Mouse (Mus musculus) megakaryocyte, embryonic 14.5 days (primary cell): ENCODE data around the gene Vwa3b. TPM values are rescaled to one million over a fixed set of nuclear protein-coding genes. Genes with fewer than 3 reads are reported as not detected.
"Not testable (repeated sequence)": the region's sequence is repeated elsewhere in the genome, so short reads cannot be mapped to it uniquely, and the experiment has no call there.

ENCODE experiments used
- H3K27me3 ChIP-seq: replicated peaks from 2 replicates; pipeline ENCODE3; 2012; ENCODE audit warnings: inconsistent platforms
- H3K36me3 ChIP-seq: replicated peaks from 2 replicates; pipeline ENCODE3; 2012; ENCODE audit warnings: low read length, inconsistent platforms, mixed read lengths
- H3K4me1 ChIP-seq: 2 replicates; pipeline ENCODE4 v1.6.1; 2012; ENCODE audit warnings: inconsistent platforms
- H3K4me3 ChIP-seq: replicated peaks from 2 replicates; pipeline ENCODE3; 2012; ENCODE audit warnings: moderate library complexity, mild to moderate bottlenecking, inconsistent platforms
- H3K9me3 ChIP-seq: 2 replicates; pipeline ENCODE4 v1.6.1; 2012; ENCODE audit warnings: inconsistent platforms
- FLI1 ChIP-seq: IDR thresholded peaks from 2 replicates; pipeline ENCODE4 v1.6.1; 2012; ENCODE audit warnings: low read length, inconsistent platforms, mixed read lengths
- GATA1 ChIP-seq: IDR thresholded peaks from 3 replicates; pipeline ENCODE4 v1.6.1; 2012; ENCODE audit warnings: mixed read lengths, low read length, inconsistent platforms, borderline replicate concordance
- polyA plus RNA-seq: library from polyadenylated mRNA; stranded (reverse); fragments of >175 nt; gene quantifications from 2 replicates; pipeline ENCODE4 v1.2.3, GENCODE M21; 2012; ENCODE audit warnings: low replicate concordance; ENCODE audit not compliant: insufficient read depth

Vwa3b gene
- polyA plus RNA-seq, 1 experiment: not detected

GRCm38 (mm10) chr1:36988561-36988960 is 37.8 kb upstream of the Vwa3b start:
- Histone ChIP-seq H3K4me1 (peaks cover 14% of the 10 kb centered on the region), H3K9me3 (no peaks in the 10 kb centered on the region), H3K4me3 (no peak overlapping the region), H3K27me3 (peaks cover 5% of the 10 kb centered on the region), H3K36me3 (no peaks in the 10 kb centered on the region)
- TF ChIP-seq FLI1 (no peak), GATA1 (no peak)

- no peaks in the 10 kb centered on the region for H3K9me3 ChIP-seq
- H3K4me1 ChIP-seq: peaks cover 39% of the 10 kb centered on the region
- no peak for TF ChIP-seq GATA1
- TF ChIP-seq FLI1: no peak
- H3K36me3 ChIP-seq: no peaks in the 10 kb centered on the region
- no peaks in the 10 kb centered on the region for H3K27me3 ChIP-seq
- no peak overlapping the region for H3K4me3 ChIP-seq
Measured at GRCm38 (mm10) chr1:36994296-36994695, 32.1 kb upstream of the Vwa3b start.

DNA sequence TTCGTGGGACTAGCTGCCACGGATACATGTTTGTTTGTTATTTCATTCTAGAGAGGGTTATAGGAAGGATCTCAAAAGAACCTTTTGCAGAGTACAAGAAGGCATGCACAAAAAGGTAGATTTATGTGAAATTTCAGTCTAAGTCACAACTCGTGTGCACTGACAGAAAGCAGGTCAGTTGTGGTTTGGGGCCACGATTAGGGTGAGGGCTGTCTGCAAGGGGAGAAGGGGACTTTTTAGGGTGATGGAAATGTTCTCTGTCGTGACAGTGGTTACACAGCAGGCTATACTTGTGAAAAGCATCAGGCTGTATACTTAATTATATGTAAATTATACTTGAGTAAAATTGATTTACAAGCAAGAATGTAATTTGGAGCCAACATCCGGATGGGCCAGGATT is 30.6 kb upstream of the Vwa3b start:
- TF ChIP-seq FLI1 (no peak), GATA1 (no peak)
- peaks cover 48% of the 10 kb centered on the region for H3K4me1 ChIP-seq

GRCm38 (mm10) chr1:36996561-36997213 is 29.7 kb upstream of the Vwa3b start:
- Histone ChIP-seq H3K4me3 (no peak overlapping the region), H3K4me1 (peaks cover 54% of the 10 kb centered on the region), H3K27me3 (no peaks in the 10 kb centered on the region), H3K36me3 (no peaks in the 10 kb centered on the region), H3K9me3 (no peaks in the 10 kb centered on the region)
- TF ChIP-seq FLI1 (no peak), GATA1 (no peak)

More for the DNA sequence above, 30.6 kb upstream of the Vwa3b start:
- no peaks in the 10 kb centered on the region for H3K36me3 ChIP-seq
- no peaks in the 10 kb centered on the region for H3K27me3 ChIP-seq
- H3K4me3 ChIP-seq: peak overlapping the region; percentile 40
- H3K9me3 ChIP-seq: no peaks in the 10 kb centered on the region

DNA sequence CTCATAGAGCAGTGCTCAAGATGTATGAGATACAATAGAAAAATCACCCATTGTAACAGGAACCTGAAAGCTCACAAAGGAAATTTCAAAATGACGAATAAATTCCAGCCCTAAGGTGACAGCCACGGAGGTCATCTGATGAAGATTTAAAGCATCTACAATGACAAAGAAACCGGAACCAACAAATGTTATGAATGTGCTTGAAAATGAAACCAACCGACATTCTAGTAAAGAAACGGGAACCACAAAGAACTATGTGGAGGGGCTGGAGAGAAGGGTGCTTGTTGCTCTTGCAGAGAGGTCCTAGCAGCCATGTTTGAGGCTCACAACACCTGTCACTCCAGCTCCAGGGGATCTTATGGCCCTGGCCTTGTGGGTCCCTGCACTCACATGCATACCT is 26.1 kb upstream of the Vwa3b start:
- no peaks in the 10 kb centered on the region for H3K36me3 ChIP-seq
- peaks cover 45% of the 10 kb centered on the region for H3K4me1 ChIP-seq
- no peaks in the 10 kb centered on the region for H3K9me3 ChIP-seq
- peak overlapping the region; percentile 86 for H3K4me3 ChIP-seq
- TF ChIP-seq FLI1: no peak
- TF ChIP-seq GATA1: no peak
- H3K27me3 ChIP-seq: no peaks in the 10 kb centered on the region

DNA sequence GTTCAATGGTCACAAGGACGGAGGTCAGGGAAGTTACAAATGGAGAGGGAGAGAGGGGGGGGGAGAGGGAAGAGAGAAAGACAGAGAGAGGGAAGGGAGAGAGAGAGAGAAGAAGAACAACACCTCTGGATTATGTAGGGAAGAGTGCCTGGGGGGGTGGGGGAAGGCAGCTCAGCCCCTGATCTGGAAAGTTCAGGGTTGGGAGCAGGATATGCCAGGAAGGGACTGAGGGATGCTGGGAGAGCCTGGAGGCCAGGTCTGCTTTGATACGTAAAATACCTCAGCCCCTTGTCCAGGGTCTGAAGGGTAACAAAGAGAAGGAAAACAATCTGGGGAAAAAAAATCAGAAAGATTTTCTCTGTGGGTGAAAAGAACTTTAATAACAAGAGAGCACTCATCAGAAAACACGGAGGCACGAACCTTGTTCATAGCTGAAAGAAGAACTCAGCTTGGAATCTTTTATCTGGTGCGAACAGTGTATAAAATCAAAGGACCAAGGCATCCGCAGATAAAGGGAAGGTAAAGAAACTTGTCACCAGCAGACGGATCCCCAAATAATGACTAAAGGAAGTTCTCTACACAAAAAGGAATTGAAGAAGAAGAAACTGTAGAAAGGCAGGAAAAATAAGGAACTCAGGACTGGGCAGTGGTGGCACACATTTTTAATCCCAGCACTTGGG is 24.6 kb upstream of the Vwa3b start:
- H3K4me1 ChIP-seq: peaks cover 30% of the 10 kb centered on the region
- H3K9me3 ChIP-seq: no peaks in the 10 kb centered on the region
- TF ChIP-seq FLI1 (no peak), GATA1 (no peak)
- H3K36me3 ChIP-seq: no peaks in the 10 kb centered on the region
- H3K27me3 ChIP-seq: no peaks in the 10 kb centered on the region
- no peak overlapping the region for H3K4me3 ChIP-seq

- no peaks in the 10 kb centered on the region for H3K36me3 ChIP-seq
- peaks cover 24% of the 10 kb centered on the region for H3K4me1 ChIP-seq
- no peaks in the 10 kb centered on the region for H3K27me3 ChIP-seq
- no peak for TF ChIP-seq FLI1
- TF ChIP-seq GATA1: no peak
- H3K9me3 ChIP-seq: no peaks in the 10 kb centered on the region
- H3K4me3 ChIP-seq: no peak overlapping the region
Measured at GRCm38 (mm10) chr1:37002316-37003008, 23.9 kb upstream of the Vwa3b start.

DNA sequence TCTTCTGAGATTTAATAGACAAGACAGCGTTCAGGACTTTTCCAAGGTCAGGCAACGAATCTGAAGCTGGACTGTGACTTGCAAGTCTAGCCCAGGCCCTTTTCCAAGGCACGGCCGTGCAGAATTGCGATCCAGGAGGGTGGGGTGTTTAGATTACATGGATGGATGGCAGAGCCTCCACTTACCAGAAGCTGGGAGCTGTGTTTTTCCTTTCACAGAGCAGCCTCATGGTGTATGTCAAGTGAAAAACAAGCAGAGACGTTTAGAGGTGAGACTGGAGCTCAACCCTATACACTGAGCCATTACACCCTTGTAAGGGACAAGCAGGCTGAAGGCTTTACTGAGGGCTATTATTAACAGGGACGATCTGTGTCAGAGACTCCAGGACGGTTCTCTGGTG is 21.9 kb upstream of the Vwa3b start:
- H3K36me3 ChIP-seq: no peaks in the 10 kb centered on the region
- TF ChIP-seq FLI1: no peak
- no peak for TF ChIP-seq GATA1
- H3K9me3 ChIP-seq: no peaks in the 10 kb centered on the region
- H3K27me3 ChIP-seq: no peaks in the 10 kb centered on the region
- peaks cover 20% of the 10 kb centered on the region for H3K4me1 ChIP-seq
- H3K4me3 ChIP-seq: no peak overlapping the region

DNA sequence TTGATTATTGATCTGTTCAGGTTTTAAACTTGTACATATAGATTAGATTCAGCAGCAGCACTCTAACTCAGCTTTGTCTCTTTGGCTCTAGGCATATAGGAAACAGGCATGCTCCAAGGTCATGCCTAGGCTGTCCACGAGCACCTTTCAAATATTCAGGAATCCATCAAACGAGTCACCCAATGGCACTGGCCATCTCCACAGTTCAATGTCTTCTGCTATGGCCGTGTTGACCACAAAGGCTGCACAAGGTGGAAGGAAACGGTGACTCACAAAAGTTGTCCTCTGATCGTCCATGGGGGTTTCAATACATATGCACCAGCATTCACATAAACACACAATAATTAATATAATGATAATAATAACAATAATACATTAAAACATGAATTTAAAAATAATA is 21.4 kb upstream of the Vwa3b start:
- TF ChIP-seq FLI1 (no peak), GATA1 (no peak)
- no peaks in the 10 kb centered on the region for H3K27me3 ChIP-seq

DNA sequence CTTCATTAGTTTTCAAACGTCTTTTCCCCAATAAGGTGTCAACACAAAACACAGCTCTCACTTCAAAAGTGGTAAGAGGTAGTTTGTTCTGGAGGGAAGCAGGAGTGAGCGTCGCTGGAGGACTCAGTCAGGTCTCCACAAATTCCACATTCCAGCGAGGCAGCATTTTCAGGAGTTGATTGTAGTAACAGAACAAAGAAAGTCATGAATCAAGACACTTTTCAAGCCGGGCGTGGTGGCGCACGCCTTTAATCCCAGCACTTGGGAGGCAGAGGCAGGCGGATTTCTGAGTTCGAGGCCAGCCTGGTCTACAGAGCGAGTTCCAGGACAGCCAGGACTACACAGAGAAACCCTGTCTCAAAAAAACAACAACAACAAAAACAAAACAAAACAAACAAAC is 19.9 kb upstream of the Vwa3b start:
- H3K4me3 ChIP-seq, H3K36me3 ChIP-seq, H3K27me3 ChIP-seq, H3K9me3 ChIP-seq: not testable (repeated sequence)
- peaks cover 13% of the 10 kb centered on the region for H3K4me1 ChIP-seq

More for the DNA sequence above, 21.4 kb upstream of the Vwa3b start:
- Histone ChIP-seq H3K4me1 (peaks cover 20% of the 10 kb centered on the region), H3K9me3 (no peaks in the 10 kb centered on the region), H3K4me3 (no peak overlapping the region), H3K36me3 (no peaks in the 10 kb centered on the region)
